Mouse (Mus musculus) heart, adult 2 months (tissue): ENCODE data around the gene Ghdc.

Experiments used
- CTCF ChIP-seq: fragments of 200-600 bp; IDR thresholded peaks from 2 replicates; pipeline ENCODE4 v1.8.1; 2022; ENCODE audit warnings: antibody characterized with exemption, mild to moderate bottlenecking, moderate library complexity
- EP300 ChIP-seq: fragments of 200-500 bp; IDR thresholded peaks from 2 replicates; pipeline ENCODE4 v1.6.1; 2011; ENCODE audit warnings: low read depth, low read length, control low read depth; ENCODE audit not compliant: insufficient read depth
- POLR2A ChIP-seq: fragments of 200-500 bp; IDR thresholded peaks from 2 replicates; pipeline ENCODE4 v1.6.1; 2011; ENCODE audit warnings: mild to moderate bottlenecking, low read depth, low read length, control low read depth; ENCODE audit not compliant: insufficient read depth

- TF ChIP-seq CTCF (no peak), POLR2A (no peak), EP300 (no peak)
These were observed 14.3 kb downstream of the Ghdc start for GRCm38 (mm10) chr11:100756476-100756875.
